Mouse (Mus musculus) limb, embryonic 12.5 days (tissue): Measurements from ENCODE around the gene Sema4a. TPM values are rescaled to one million over a fixed set of nuclear protein-coding genes. Genes with fewer than 3 reads are reported as not detected.

ENCODE experiments used
- ATAC-seq: fragments of 200-750 bp; cut with Nextera tagmentation; 2 replicates; pipeline ENCODE4 v1.8.0; 2017; ENCODE audit warnings: low read depth, moderate TSS enrichment; ENCODE audit not compliant: insufficient number of reproducible peaks, insufficient read depth, low FRiP score, low TSS enrichment
- H3K27ac ChIP-seq: fragments of 300-500 bp; sonication (generic); 2 replicates; pipeline ENCODE4 v1.5.1; 2016; ENCODE audit warnings: mild to moderate bottlenecking, moderate library complexity
- H3K27me3 ChIP-seq: fragments of 300-500 bp; sonication (generic); 2 replicates; pipeline ENCODE4 v1.6.1; 2016; ENCODE audit warnings: mild to moderate bottlenecking, moderate library complexity
- H3K36me3 ChIP-seq: fragments of 300-500 bp; sonication (generic); 2 replicates; pipeline ENCODE4 v1.6.1; 2016; ENCODE audit warnings: mild to moderate bottlenecking, moderate library complexity
- H3K4me1 ChIP-seq: fragments of 300-500 bp; sonication (generic); replicated peaks from 2 replicates; pipeline ENCODE4 v1.6.1; 2016
- H3K4me2 ChIP-seq: fragments of 300-500 bp; sonication (generic); 2 replicates; pipeline ENCODE4 v1.6.1; 2016; ENCODE audit warnings: mild to moderate bottlenecking, moderate library complexity
- H3K4me3 ChIP-seq: fragments of 300-500 bp; sonication (generic); replicated peaks from 2 replicates; pipeline ENCODE4 v1.5.1; 2016; ENCODE audit warnings: mild to moderate bottlenecking
- H3K9ac ChIP-seq: fragments of 300-500 bp; sonication (generic); replicated peaks from 2 replicates; pipeline ENCODE4 v1.6.1; 2016; ENCODE audit warnings: mild to moderate bottlenecking, moderate library complexity
- H3K9me3 ChIP-seq: fragments of 300-500 bp; sonication (generic); 2 replicates; pipeline ENCODE4 v1.6.1; 2016; ENCODE audit warnings: mild to moderate bottlenecking, moderate library complexity
- WGBS: fragments of 180-500 bp; shearing (Covaris S2); methylation state at CpG from one replicate; pipeline ENCODE4 v1.1.7; 2016; 5-methylcytosine and 5-hydroxymethylcytosine counted together
- polyA plus RNA-seq: library from polyadenylated mRNA; unstranded; fragments of >200 nt; fragmentation: Nextera tagmentation; extraction: Ambion mirVana; gene quantifications from 2 replicates; pipeline ENCODE4 v1.2.1, GENCODE M21; 2016

Sema4a gene
- polyA plus RNA-seq = 8.0 and 8.3 TPM in 2 replicates

- no peaks in the 10 kb centered on the region for H3K9me3 ChIP-seq
- no peak for ATAC-seq
- peak within 1 kb of the TSS; percentile 13; the same call in 1 of the 2 replicates for H3K4me2 ChIP-seq
- H3K4me3 ChIP-seq = no peak within 1 kb of the TSS
- H3K9ac ChIP-seq = peak within 1 kb of the TSS; percentile 34
- peaks cover 22% of the 10 kb centered on the region for H3K4me1 ChIP-seq
- H3K36me3 ChIP-seq = no peaks in the 10 kb centered on the region
- WGBS = 36% methylated on average over 12 of the region's 12 CpGs
- no peak within 1 kb of the TSS for H3K27ac ChIP-seq
- H3K27me3 ChIP-seq = peaks cover 44% of the 10 kb centered on the region
Measured at GRCm38 (mm10) chr3:88460983-88461696, at the start of gene Sema4a. Sema4a (minus strand) TSS chr3:88461182.

- Histone ChIP-seq H3K9ac (peak within 1 kb of the TSS; percentile 59), H3K4me2 (peak within 1 kb of the TSS; percentile 61), H3K4me1 (peaks cover 72% of the 10 kb centered on the region), H3K4me3 (peak within 1 kb of the TSS; percentile 37), H3K27ac (peak within 1 kb of the TSS; percentile 97), H3K27me3 (no peaks in the 10 kb centered on the region), H3K9me3 (no peaks in the 10 kb centered on the region), H3K36me3 (no peaks in the 10 kb centered on the region)
- under 1% methylated on average over 31 of the region's 31 CpGs for WGBS
- peak; percentile 94 for ATAC-seq
Measured at GRCm38 (mm10) chr3:88509692-88510420, 48.9 kb upstream of the Sema4a start, which contains the start of gene Lmna. Lmna (minus strand) TSS chr3:88509956.

- no peak for ATAC-seq
- Histone ChIP-seq H3K9me3 (no peaks in the 10 kb centered on the region), H3K36me3 (no peaks in the 10 kb centered on the region), H3K4me3 (peak overlapping the region; percentile 37), H3K4me2 (peak overlapping the region; percentile 61), H3K27ac (peak overlapping the region; percentile 97), H3K9ac (peak overlapping the region; percentile 59; the same call in 1 of the 2 replicates), H3K27me3 (no peaks in the 10 kb centered on the region), H3K4me1 (peaks cover 73% of the 10 kb centered on the region)
- WGBS = 59% methylated on average over 3 of the region's 3 CpGs
Measured at GRCm38 (mm10) chr3:88509250-88509649, 48.3 kb upstream of the Sema4a start.

GRCm38 (mm10) chr3:88505765-88506164 lies 44.8 kb upstream of the Sema4a start:
- H3K9me3 ChIP-seq = no peaks in the 10 kb centered on the region
- no peaks in the 10 kb centered on the region for H3K36me3 ChIP-seq
- no peak for ATAC-seq
- peak overlapping the region; percentile 78 for H3K27ac ChIP-seq
- no peak overlapping the region for H3K4me3 ChIP-seq
- H3K9ac ChIP-seq = no peak overlapping the region
- peaks cover 65% of the 10 kb centered on the region for H3K4me1 ChIP-seq
- H3K4me2 ChIP-seq = no peak overlapping the region
- peaks cover 15% of the 10 kb centered on the region for H3K27me3 ChIP-seq
- WGBS = 18% methylated on average over 7 of the region's 7 CpGs

- peaks cover 58% of the 10 kb centered on the region for H3K4me1 ChIP-seq
- H3K9me3 ChIP-seq = no peaks in the 10 kb centered on the region
- H3K4me3 ChIP-seq = no peak overlapping the region
- H3K36me3 ChIP-seq = no peaks in the 10 kb centered on the region
- H3K27ac ChIP-seq = peak overlapping the region; percentile 78
- 65% methylated on average over 6 of the region's 6 CpGs for WGBS
- no peak overlapping the region for H3K9ac ChIP-seq
- H3K4me2 ChIP-seq = no peak overlapping the region
- H3K27me3 ChIP-seq = peaks cover 17% of the 10 kb centered on the region
- ATAC-seq = no peak
Measured at GRCm38 (mm10) chr3:88505081-88505480, 44.1 kb upstream of the Sema4a start.

GRCm38 (mm10) chr3:88503881-88504746 lies 43.1 kb upstream of the Sema4a start:
- Histone ChIP-seq H3K36me3 (no peaks in the 10 kb centered on the region), H3K4me1 (peaks cover 49% of the 10 kb centered on the region), H3K27me3 (peaks cover 17% of the 10 kb centered on the region), H3K27ac (peak overlapping the region; percentile 85), H3K9ac (no peak overlapping the region), H3K9me3 (no peaks in the 10 kb centered on the region), H3K4me2 (peak overlapping the region; percentile 100; the same call in 1 of the 2 replicates), H3K4me3 (no peak overlapping the region)
- no peak for ATAC-seq
- WGBS = 33% methylated on average over 8 of the region's 8 CpGs

- peaks cover 17% of the 10 kb centered on the region for H3K27me3 ChIP-seq
- WGBS = 14% methylated on average over 4 of the region's 4 CpGs
- peaks cover 48% of the 10 kb centered on the region for H3K4me1 ChIP-seq
- peak overlapping the region; percentile 100 for H3K4me2 ChIP-seq
- peak; percentile 30 for ATAC-seq
- peak overlapping the region; percentile 85 for H3K27ac ChIP-seq
- no peaks in the 10 kb centered on the region for H3K9me3 ChIP-seq
- no peak overlapping the region for H3K9ac ChIP-seq
- peak overlapping the region; percentile 68 for H3K4me3 ChIP-seq
- H3K36me3 ChIP-seq = no peaks in the 10 kb centered on the region
Measured at GRCm38 (mm10) chr3:88503505-88503863, 42.5 kb upstream of the Sema4a start.

- Histone ChIP-seq H3K27me3 (peaks cover 17% of the 10 kb centered on the region), H3K4me2 (peak overlapping the region; percentile 100), H3K9me3 (no peaks in the 10 kb centered on the region), H3K4me3 (peak overlapping the region; percentile 68), H3K36me3 (no peaks in the 10 kb centered on the region), H3K27ac (peak overlapping the region; percentile 85), H3K4me1 (peaks cover 48% of the 10 kb centered on the region), H3K9ac (peak overlapping the region; percentile 84)
- WGBS = under 1% methylated on average over 55 of the region's 55 CpGs
- peak; percentile 74 for ATAC-seq
Measured at GRCm38 (mm10) chr3:88502641-88503504, 41.9 kb upstream of the Sema4a start.

- H3K9ac ChIP-seq = peak overlapping the region; percentile 84
- peak overlapping the region; percentile 100 for H3K4me2 ChIP-seq
- H3K4me3 ChIP-seq = peak overlapping the region; percentile 68
- no peaks in the 10 kb centered on the region for H3K36me3 ChIP-seq
- H3K27ac ChIP-seq = 0 out of 2 replicates have a peak overlapping the region, but pooled peaks have one; percentile 0
- ATAC-seq = no peak
- peaks cover 48% of the 10 kb centered on the region for H3K4me1 ChIP-seq
- WGBS = 12% methylated on average over 11 of the region's 11 CpGs
- H3K27me3 ChIP-seq = peaks cover 17% of the 10 kb centered on the region
- H3K9me3 ChIP-seq = no peaks in the 10 kb centered on the region
Measured at GRCm38 (mm10) chr3:88502031-88502571, 41.1 kb upstream of the Sema4a start.
